Mouse (Mus musculus) layer of hippocampus, adult 18-20 months (tissue): ENCODE results near the gene Aip. TPM values are rescaled to one million over a fixed set of nuclear protein-coding genes. Genes with fewer than 3 reads are reported as not detected.
"Not testable (repeated sequence)": the region's sequence is repeated elsewhere in the genome, so short reads cannot be mapped to it uniquely, and the experiment has no call there.

Source experiments
- DNase-seq, 2 experiments: peaks; one replicate each; pipeline ENCODE4 v3.0.0; 2022; ENCODE audit warnings: low spot score in 2 of 2
- total RNA-seq, 2 experiments: library from RNA; stranded (reverse); gene quantifications; 2 replicates each; pipeline ENCODE4 v1.2.3; 2021

Aip gene
- total RNA-seq, 2 experiments from 2014 or later: 121 to 140 TPM

DNA sequence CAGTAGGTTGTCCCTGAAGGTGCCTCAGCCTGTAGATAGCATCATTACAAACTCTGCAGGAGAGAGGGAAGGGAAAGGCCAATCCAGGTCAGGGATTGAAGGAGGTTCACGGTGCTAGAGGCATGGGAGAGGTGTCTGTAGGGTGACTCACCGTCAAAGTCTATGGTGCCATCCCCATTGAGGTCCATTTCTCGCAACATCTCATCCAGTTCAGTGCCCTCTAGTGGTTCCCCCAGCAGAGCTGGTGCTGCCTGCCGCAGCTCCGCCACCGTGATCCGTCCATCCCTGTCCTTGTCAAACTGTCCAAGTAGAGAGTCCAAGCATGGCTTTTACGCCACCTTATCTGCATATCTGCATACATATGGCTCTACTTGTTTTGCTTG lies 10.3 kb upstream of the Aip start:
- DNase-seq: not testable (repeated sequence)

- DNase-seq: not testable (repeated sequence)
Measured at GRCm38 (mm10) chr19:4135229-4135962, 9.7 kb upstream of the Aip start.

- DNase-seq: no peak
Measured at GRCm38 (mm10) chr19:4134354-4134753, 8.7 kb upstream of the Aip start.

DNA sequence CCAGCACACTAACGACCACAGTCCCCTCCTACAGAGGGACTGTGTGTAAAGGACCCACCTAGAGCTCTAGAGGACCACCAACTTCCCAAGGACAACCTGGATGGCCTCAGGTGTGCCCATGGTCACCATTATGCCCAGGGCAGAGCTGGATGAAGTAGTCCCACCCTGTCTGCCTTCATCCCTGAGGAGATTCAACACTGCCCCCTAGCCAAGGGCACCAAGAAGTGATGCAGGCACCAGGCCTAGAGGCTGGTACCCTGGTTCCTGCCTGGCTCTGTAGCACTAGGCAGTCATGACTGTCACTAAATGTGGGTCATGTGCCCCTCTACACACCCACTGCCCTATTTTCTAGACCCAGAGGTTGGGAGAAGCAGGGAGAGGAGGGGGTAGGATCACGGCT lies 6.1 kb upstream of the Aip start:
- DNase-seq: no peak

- DNase-seq: no peak
Measured at GRCm38 (mm10) chr19:4131075-4131474, 5.4 kb upstream of the Aip start.

- DNase-seq: no peak
Measured at GRCm38 (mm10) chr19:4130106-4130505, 4.4 kb upstream of the Aip start.

DNA sequence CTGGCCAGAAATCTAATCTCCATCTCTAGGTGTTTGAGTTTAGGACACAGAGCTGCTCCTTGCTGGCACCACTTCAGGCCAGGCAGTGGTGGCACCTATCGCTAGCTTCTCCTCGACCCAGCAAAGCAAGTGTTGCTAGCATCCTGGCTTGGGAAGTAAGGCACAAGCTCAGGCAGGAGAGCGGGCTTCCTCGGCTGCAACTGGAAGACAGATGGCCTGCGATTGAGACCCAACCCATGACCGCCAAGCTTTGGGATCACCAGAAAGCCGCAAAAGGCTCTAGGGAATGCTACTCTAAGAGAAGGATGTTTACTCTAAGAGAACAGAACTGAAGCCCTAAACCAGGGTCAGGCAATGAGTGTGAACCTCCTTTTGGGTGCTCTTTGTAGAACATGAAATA lies 3.8 kb upstream of the Aip start:
- DNase-seq: no peak

GRCm38 (mm10) chr19:4126759-4127495 lies 1.3 kb upstream of the Aip start:
- no peak for DNase-seq

DNA sequence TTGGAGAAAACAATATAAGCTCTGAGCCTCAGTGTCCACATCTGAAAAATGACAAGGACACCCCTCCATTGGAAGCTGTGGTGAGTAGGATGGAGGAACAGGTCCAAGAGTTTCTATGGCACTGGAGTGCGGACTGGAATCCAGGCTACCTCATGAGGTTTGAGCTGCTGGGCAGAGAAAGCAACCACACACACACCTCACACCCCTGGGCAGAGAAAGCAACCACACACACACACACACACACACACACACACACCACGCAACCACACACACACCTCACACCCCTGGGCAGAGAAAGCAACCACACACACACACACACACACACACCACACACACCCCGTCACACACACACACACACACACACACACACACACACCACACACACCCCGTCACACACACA lies 390 bp downstream of the Aip start:
- not testable (repeated sequence) for DNase-seq

- no peak for DNase-seq
Measured at GRCm38 (mm10) chr19:4124432-4124831, 1.2 kb downstream of the Aip start.

GRCm38 (mm10) chr19:4122411-4123370 lies 3.0 kb downstream of the Aip start:
- no peak for DNase-seq

GRCm38 (mm10) chr19:4121896-4122295 lies 3.8 kb downstream of the Aip start:
- DNase-seq: not testable (repeated sequence)

GRCm38 (mm10) chr19:4121097-4121805 lies 4.4 kb downstream of the Aip start:
- peak; percentile 96 to 99 for DNase-seq

DNA sequence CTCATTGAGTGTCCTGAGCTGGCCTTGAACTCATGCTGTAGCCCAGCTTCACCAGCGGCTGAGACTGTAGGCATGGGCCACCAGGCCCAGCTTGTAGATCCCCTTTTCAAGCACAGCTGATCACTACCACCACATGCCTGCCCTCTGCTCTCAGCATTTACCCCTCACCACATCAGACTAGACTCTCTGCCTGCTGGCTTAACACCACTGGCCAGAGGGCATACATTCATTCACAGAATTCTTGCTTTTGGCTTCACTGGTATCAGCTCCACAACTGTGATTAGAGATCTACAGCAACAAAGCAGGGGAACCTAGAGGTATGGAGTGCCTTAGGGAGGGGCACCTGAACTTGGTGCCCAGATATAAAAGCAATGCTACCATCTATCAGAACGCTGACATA lies 5.2 kb downstream of the Aip start:
- no peak for DNase-seq

- DNase-seq: no peak
Measured at GRCm38 (mm10) chr19:4119716-4120487, 5.8 kb downstream of the Aip start.

DNA sequence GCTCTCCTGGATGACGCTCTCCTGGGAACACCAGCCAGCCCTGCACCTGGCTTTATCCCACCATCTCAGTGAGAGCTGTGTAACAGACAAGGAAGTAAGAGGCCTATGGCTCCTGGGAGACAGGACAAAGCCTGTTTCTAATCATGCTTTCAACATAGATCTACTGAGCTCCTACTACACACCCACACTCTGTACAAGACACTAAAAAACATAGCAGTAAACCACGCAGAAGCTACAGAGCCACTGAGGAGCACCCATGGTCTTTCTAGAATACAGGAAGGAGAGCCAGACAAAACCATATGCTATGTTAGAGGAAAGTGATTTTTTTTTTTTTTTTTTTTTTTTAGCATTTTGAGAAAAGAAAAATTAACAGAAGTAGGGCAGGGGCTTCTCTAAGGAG lies 7.3 kb downstream of the Aip start:
- no peak for DNase-seq

DNA sequence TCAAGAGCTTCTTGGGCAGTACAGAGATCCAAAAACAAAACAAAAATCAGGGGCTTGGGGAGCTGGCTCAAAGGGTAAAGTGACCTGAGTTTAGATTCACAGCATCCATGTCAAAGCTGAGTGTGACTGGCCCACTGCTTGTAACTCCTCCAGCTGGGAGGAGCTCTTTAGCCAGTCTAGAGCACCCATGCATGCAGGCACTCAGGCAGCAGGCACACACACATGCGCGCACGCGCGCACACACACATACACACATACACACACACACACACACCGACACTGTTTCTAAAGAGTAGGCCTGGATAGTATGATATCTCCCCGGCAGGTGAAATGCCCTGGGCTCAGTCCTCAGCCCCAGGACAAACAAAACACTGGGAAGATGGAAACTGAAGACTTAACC lies 8.7 kb downstream of the Aip start:
- DNase-seq: no peak

- no peak for DNase-seq
Measured at GRCm38 (mm10) chr19:4115816-4116215, 9.8 kb downstream of the Aip start.

GRCm38 (mm10) chr19:4115144-4115543 lies 10.5 kb downstream of the Aip start:
- no peak for DNase-seq

DNA sequence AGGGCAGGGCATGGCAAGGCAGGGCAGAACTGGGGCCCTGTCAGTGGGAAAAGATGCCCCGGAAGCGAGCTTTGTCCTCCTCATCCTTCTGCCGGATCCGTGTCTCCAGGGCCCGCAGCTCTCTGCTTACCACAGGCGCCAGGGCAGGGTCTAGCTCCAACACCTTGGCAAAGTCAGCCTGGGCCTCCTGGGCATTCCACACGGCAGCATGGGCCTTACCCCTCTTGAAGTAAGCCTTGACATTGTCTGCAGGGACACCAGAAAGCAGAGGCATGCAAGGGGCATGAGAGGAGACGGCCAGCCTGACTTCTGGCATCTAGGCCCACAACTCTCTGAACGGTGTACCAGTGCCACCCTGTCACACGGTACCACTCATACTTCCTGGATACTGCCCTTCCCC lies 11.1 kb downstream of the Aip start:
- no peak for DNase-seq
